Mouse (Mus musculus) gastrocnemius, adult 2 months (tissue): Measurements from ENCODE around the gene Utp20. TPM values are rescaled to one million over a fixed set of nuclear protein-coding genes. Genes with fewer than 3 reads are reported as not detected.

ENCODE experiments used
- DNase-seq: peaks from one replicate; pipeline ENCODE4 v3.0.0; 2022
- H3K27ac ChIP-seq: fragments of 200-600 bp; 2 replicates; pipeline ENCODE4 v1.8.1; 2022; ENCODE audit warnings: mild to moderate bottlenecking
- H3K4me3 ChIP-seq: fragments of 200-600 bp; 2 replicates; pipeline ENCODE4 v1.8.1; 2022; ENCODE audit warnings: mild to moderate bottlenecking, moderate library complexity
- CTCF ChIP-seq: fragments of 200-600 bp; IDR thresholded peaks from 2 replicates; pipeline ENCODE4 v1.8.1; 2022; ENCODE audit warnings: antibody characterized with exemption, mild to moderate bottlenecking, moderate library complexity
- intact Hi-C: fragments of 180-260 bp; cut with DNase I; formaldehyde crosslinking; loops from one replicate; pipeline ENCODE4 v1.15.1; 2025
- total RNA-seq, 2 experiments: library from RNA; stranded (reverse); gene quantifications; 2 replicates each; pipeline ENCODE4 v1.2.3; 2021

The Utp20 gene
- total RNA-seq, 2 experiments from 2014 or later, result 10.8 to 13.8 TPM

- intact Hi-C loops, result loop anchor here (5.0 kb wide), 1 partner anchor 165 kb away; no protein-coding TSS in a partner anchor
- Histone ChIP-seq H3K27ac (no peak overlapping the region), H3K4me3 (no peak overlapping the region)
- TF ChIP-seq CTCF, result peak; percentile 56
- DNase-seq, result no peak
Measured at GRCm38 (mm10) chr10:88727128-88727527, 99.5 kb downstream of the Utp20 start.

DNA sequence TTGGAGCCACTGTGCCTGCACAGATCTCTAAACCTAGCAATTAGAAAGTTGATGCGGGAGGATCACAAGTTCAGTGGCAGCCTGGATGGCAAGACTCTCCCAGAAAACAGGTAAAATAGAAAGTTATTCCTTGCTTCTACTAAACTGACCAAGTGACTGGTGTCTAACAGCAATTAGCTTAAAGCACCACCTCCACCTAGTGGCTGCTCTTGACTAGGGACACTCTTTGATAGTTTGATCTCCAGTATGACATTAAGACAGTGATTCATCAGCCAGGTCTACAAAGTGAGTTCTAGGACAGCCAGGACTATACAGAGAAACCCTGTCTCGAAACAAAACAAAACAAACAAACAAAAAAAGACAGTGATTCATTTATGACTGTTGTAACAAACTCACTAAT, 101.3 kb downstream of the Utp20 start:
- DNase-seq, result no peak
- no peak overlapping the region for H3K4me3 ChIP-seq
- intact Hi-C loops, result loop anchor here (5.0 kb wide), 1 partner anchor 163 kb away; no protein-coding TSS in a partner anchor
- no peak overlapping the region for H3K27ac ChIP-seq
- peak; percentile 59 for TF ChIP-seq CTCF

GRCm38 (mm10) chr10:88719618-88720017, 107.0 kb downstream of the Utp20 start:
- intact Hi-C loops, result no loop called here

GRCm38 (mm10) chr10:88717756-88718025, 108.9 kb downstream of the Utp20 start:
- no peak for TF ChIP-seq CTCF
- no peak for DNase-seq
- Histone ChIP-seq H3K27ac (no peak overlapping the region), H3K4me3 (no peak overlapping the region)
- intact Hi-C loops, result no loop called here

More at GRCm38 (mm10) chr10:88719618-88720017, 107.0 kb downstream of the Utp20 start:
- H3K27ac ChIP-seq, result no peak overlapping the region
- no peak overlapping the region for H3K4me3 ChIP-seq
- DNase-seq, result no peak
- TF ChIP-seq CTCF, result no peak

DNA sequence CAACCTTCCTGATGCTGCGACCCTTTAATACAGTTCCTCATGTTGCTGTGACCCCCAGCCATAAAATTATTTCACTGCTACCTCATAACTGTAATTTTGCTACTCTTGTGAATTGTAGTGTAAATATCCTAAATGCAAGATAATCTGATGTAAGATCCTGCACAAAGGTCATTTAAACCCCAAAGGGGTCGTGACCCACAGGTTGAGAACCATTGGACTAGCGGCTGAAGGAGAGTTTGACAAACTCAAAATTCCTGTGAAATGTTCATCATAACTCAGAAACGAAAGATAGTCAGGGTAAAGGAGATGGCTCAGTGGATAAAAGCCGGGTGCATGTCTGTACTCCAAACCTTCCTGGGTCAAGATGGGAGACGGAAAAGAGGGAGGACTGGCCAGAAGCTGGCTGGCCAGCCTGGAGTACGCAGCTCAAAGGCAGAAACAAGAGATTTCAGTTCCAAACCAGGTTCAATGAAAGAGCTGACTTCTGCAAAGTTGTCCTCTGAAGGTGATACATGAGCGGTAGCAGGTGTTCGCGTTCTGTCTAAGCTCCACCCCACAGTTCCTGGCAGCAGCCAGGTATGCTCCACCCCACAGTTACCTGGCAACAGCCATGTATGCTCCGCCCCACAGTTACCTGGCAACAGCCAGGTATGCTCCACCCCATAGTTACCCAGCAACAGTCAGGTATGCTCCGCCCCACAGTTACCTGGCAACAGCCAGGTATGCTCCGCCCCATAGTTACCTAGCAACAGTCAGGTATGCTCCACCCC, 109.4 kb downstream of the Utp20 start:
- no peak overlapping the region for H3K27ac ChIP-seq
- no peak for DNase-seq
- no peak for TF ChIP-seq CTCF
- intact Hi-C loops, result no loop called here
- no peak overlapping the region for H3K4me3 ChIP-seq

GRCm38 (mm10) chr10:88715621-88716020, 111.0 kb downstream of the Utp20 start:
- DNase-seq, result no peak
- no peak overlapping the region for H3K27ac ChIP-seq
- no peak overlapping the region for H3K4me3 ChIP-seq
- TF ChIP-seq CTCF, result no peak
- intact Hi-C loops, result no loop called here

DNA sequence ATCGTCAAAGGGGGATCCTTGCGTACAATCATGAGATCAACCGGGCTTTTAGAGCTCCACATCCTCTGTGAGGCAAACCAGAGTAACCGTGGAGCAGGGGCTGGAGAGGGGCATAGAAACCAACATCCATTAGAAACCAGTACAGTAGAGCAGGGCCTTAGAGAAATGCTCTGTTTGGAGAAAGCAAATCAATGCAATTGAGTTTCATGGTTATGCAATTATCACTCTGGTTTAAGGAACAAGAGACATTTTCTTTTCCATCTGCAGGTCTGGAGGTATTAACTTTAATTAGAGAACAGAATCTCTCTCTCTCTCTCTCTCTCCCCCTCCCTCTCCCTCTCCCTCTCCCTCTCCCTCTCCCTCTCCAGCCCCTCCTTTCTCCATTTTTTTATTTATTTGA, 111.9 kb downstream of the Utp20 start:
- Histone ChIP-seq H3K4me3 (no peak overlapping the region), H3K27ac (no peak overlapping the region)
- DNase-seq, result no peak
- no peak for TF ChIP-seq CTCF
- intact Hi-C loops, result no loop called here

GRCm38 (mm10) chr10:88712359-88712758, 114.2 kb downstream of the Utp20 start:
- TF ChIP-seq CTCF, result no peak
- no peak for DNase-seq
- H3K27ac ChIP-seq, result no peak overlapping the region
- H3K4me3 ChIP-seq, result no peak overlapping the region
- intact Hi-C loops, result no loop called here

DNA sequence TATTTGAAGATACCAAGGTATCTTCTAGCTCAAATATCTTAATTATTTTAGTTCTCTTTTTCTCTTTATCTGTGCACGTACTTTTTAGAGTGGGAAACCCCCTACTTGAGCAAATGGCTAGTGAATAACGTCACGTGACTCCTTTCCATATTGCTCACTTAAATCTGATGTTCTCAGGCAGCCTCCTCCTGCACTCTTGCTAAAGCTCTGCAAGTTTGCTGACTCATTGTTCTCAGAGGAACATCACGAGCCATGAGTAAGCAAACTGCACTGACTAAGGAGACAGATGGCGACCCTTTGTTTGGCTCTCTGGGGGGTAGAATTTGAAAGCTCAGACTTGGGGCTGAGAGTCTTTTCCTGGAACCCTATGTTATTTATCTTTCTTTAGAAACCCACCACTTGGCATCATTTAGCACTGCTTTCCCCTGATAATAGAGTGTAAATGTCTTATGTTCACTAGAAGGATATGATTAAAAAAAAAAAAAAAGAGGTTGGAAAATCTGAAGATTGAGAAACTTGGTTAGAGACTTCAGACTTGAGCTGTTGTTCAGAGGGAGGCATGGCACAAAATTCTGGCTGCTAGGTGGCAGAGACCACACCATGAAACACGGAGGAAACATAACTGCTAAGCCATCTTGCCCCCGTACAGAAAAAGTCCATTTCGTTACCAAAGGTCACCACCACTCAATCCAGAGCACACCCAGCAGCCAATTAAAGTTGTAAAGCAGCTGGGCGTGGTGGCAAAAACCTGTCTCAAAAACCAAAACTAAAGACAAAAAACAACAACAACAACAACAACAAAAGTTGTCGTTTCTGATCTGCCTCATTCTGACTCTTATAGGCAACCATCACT, 117.7 kb downstream of the Utp20 start:
- intact Hi-C loops, result no loop called here
- no peak for DNase-seq

GRCm38 (mm10) chr10:88700938-88701337, 125.7 kb downstream of the Utp20 start:
- H3K27ac ChIP-seq, result no peak overlapping the region
- no peak overlapping the region for H3K4me3 ChIP-seq
- intact Hi-C loops, result no loop called here
- TF ChIP-seq CTCF, result no peak
- no peak for DNase-seq

More for the DNA sequence above, 117.7 kb downstream of the Utp20 start:
- no peak for TF ChIP-seq CTCF
- Histone ChIP-seq H3K27ac (no peak overlapping the region), H3K4me3 (no peak overlapping the region)

Other genes with a start within 250 kb of the Utp20 start
- gene Mybpc1, start 221.7 kb downstream of the Utp20 start, total RNA-seq, result 1,000 to 10,000 TPM in 1 of 2 experiments, 100 to 1,000 TPM in 1; 749 to 2,272 TPM
- gene Spic, start 141.8 kb downstream of the Utp20 start, total RNA-seq, result not detected
- 10 to 100 TPM; 85.3 to 99.9 TPM for gene Arl1, start 95.9 kb downstream of the Utp20 start, total RNA-seq
- gene Slc5a8, start 59.2 kb upstream of the Utp20 start, total RNA-seq, result not detected